Mouse (Mus musculus) testis, adult 2 months (tissue): ENCODE measurements around the gene Prok1.

Experiments
- CTCF ChIP-seq: fragments of 200-500 bp; IDR thresholded peaks from 2 replicates; pipeline ENCODE4 v1.5.1; 2012; ENCODE audit warnings: low read depth, mild to moderate bottlenecking, inconsistent platforms, low read length, moderate library complexity; ENCODE audit not compliant: control insufficient read depth, insufficient read depth, insufficient replicate concordance
- POLR2A ChIP-seq: fragments of 200-500 bp; IDR thresholded peaks from 2 replicates; pipeline ENCODE4 v1.6.1; 2012; ENCODE audit warnings: low read depth, mild to moderate bottlenecking, inconsistent platforms, low read length, moderate library complexity; ENCODE audit not compliant: control insufficient read depth

GRCm38 (mm10) chr3:107253925-107254324 lies 14.4 kb upstream of the Prok1 start:
- TF ChIP-seq CTCF (no peak), POLR2A (no peak)
